Mouse (Mus musculus): ENCODE measurements around the gene Rnf186. TPM values are rescaled to one million over a fixed set of nuclear protein-coding genes. Genes with fewer than 3 reads are reported as not detected.

The Rnf186 gene
- polyA plus RNA-seq, 1 experiment from 2014 or later: not detected

Other genes starting within 250 kb of the Rnf186 start
- 0.28 and 0.48 TPM in 2 replicates for gene Pla2g2c, start 242.3 kb upstream of the Rnf186 start, polyA plus RNA-seq (2014; fragmentation: Nextera tagmentation; extraction: Ambion mirVana)
- 1.1 and 1.4 TPM in 2 replicates for gene Ubxn10, start 229.9 kb upstream of the Rnf186 start, polyA plus RNA-seq (2014; fragmentation: Nextera tagmentation; extraction: Ambion mirVana)
- gene Pla2g2f, start 209.5 kb upstream of the Rnf186 start, polyA plus RNA-seq (2014; fragmentation: Nextera tagmentation; extraction: Ambion mirVana): not detected in 2 replicates
- gene Pla2g2d, start 191.4 kb upstream of the Rnf186 start, polyA plus RNA-seq (2014; fragmentation: Nextera tagmentation; extraction: Ambion mirVana): 0.43 and 1.1 TPM in 2 replicates
- gene Pla2g5, start 103.6 kb upstream of the Rnf186 start, polyA plus RNA-seq (2014; fragmentation: Nextera tagmentation; extraction: Ambion mirVana): 0.87 and 1.5 TPM in 2 replicates
- gene Gm13030, start 93.1 kb upstream of the Rnf186 start, polyA plus RNA-seq (2014; fragmentation: Nextera tagmentation; extraction: Ambion mirVana): not detected in 2 replicates
- not detected in 2 replicates for gene Pla2g2e, start 89.2 kb upstream of the Rnf186 start, polyA plus RNA-seq (2014; fragmentation: Nextera tagmentation; extraction: Ambion mirVana)
- gene Otud3, start 53.2 kb upstream of the Rnf186 start, polyA plus RNA-seq (2014; fragmentation: Nextera tagmentation; extraction: Ambion mirVana): 3.9 and 4.2 TPM in 2 replicates
- gene Tmco4, start 5.8 kb downstream of the Rnf186 start, polyA plus RNA-seq (2014; fragmentation: Nextera tagmentation; extraction: Ambion mirVana): 1.7 and 2.2 TPM in 2 replicates
- 0.49 and 0.56 TPM in 2 replicates for gene Htr6, start 108.5 kb downstream of the Rnf186 start, polyA plus RNA-seq (2014; fragmentation: Nextera tagmentation; extraction: Ambion mirVana)
- 91.6 and 106 TPM in 2 replicates for gene Nbl1, start 125.9 kb downstream of the Rnf186 start, polyA plus RNA-seq (2014; fragmentation: Nextera tagmentation; extraction: Ambion mirVana)
- 492 and 522 TPM in 2 replicates for gene Minos1, start 164.0 kb downstream of the Rnf186 start, polyA plus RNA-seq (2014; fragmentation: Nextera tagmentation; extraction: Ambion mirVana)
- gene Capzb, start 225.8 kb downstream of the Rnf186 start, polyA plus RNA-seq (2014; fragmentation: Nextera tagmentation; extraction: Ambion mirVana): 314 and 316 TPM in 2 replicates